Mouse (Mus musculus) left cerebral cortex, postnatal 36 days (tissue): ENCODE data around the gene Slc2a9. TPM values are rescaled to one million over a fixed set of nuclear protein-coding genes. Genes with fewer than 3 reads are reported as not detected.
"Not testable (repeated sequence)": the region's sequence is repeated elsewhere in the genome, so short reads cannot be mapped to it uniquely, and the experiment has no call there.

Source experiments
- DNase-seq, 2 experiments: peaks; one replicate each; pipeline ENCODE4 v3.0.0; 2021 to 2022; ENCODE audit warnings: low spot score in 2 of 2, mixed read lengths in 1 of 2
- intact Hi-C: fragments of 180-260 bp; cut with DNase I; formaldehyde crosslinking; loops from one replicate; pipeline ENCODE4 v1.15.1; 2025
- total RNA-seq, 2 experiments: library from RNA; stranded (reverse); gene quantifications; 2 replicates each; pipeline ENCODE4 v1.2.3; 2021

The Slc2a9 gene
- total RNA-seq, 2 experiments from 2014 or later, result 0.39 to 0.63 TPM

DNA sequence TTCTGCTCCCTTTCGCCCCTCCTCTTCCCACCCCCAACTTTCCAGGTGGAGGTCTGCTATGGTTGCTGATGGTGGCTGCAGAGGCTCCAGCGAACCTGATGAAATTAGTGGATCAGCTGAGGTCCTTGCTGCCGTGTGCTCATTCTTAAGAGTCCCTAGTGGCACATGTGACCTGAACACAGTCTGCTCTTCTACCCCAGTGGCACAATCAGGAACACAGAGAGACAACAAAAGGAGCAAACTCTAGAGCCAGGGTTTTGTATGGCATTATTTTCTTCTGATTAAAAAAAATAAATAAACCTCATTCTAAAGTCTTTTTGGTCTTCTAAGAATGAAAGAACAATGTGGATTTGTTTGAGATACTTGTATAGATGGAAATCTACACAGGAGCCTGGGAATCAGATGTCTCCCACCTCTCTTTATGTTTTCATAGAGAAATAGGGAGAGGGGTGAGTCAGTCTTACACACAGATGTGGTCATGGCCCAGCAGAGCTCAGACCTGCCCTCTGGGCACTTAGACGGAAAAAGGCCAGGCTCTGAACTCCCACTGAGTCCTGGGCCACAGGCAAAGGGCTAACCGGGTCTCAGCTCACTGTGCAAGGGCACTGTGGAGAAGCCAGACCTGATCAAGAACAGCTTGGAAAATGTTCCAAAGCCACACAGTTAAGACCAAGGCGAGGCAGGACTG, 1.9 kb upstream of the Slc2a9 start:
- intact Hi-C loops, result no loop called here
- no peak for DNase-seq

DNA sequence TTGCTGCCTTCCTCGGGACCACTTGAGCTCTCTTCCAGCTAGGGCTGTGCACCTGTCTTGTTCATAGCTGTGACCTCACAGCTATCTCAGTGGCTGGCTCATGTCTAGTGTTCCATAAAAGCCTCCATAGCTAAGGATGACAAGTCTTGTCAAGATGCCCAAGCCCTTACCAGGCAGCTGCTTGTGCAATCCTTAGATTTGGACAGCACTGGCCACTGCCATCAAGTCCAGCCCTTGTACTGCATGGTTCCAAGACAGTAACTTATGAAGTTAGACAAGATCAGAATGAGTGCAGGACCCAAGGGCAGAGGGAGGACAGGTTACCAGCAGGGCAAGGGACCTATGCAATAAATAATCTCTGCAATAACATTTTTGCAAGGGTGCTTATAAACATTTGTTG, 1.2 kb upstream of the Slc2a9 start:
- intact Hi-C loops, result no loop called here
- no peak for DNase-seq

DNA sequence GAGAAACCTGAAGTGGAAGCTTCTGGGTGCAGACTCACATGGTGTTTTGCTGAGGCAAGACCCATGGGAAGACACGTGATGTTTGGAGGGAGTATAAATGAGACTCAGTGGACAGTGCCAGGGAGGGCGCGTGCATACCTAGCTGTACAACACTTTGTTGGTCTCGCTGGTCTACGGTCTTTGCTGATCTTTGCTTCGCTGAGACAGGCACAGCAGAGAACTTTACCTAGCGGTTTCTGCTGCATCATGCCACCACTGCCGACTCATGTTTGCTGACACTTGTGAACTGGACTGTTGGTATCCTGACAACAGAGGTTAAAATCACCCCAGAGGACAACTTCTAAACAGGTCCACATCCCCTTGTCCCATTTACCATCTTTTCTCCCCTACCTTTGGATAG, 2.9 kb downstream of the Slc2a9 start:
- no peak for DNase-seq
- intact Hi-C loops, result no loop called here

DNA sequence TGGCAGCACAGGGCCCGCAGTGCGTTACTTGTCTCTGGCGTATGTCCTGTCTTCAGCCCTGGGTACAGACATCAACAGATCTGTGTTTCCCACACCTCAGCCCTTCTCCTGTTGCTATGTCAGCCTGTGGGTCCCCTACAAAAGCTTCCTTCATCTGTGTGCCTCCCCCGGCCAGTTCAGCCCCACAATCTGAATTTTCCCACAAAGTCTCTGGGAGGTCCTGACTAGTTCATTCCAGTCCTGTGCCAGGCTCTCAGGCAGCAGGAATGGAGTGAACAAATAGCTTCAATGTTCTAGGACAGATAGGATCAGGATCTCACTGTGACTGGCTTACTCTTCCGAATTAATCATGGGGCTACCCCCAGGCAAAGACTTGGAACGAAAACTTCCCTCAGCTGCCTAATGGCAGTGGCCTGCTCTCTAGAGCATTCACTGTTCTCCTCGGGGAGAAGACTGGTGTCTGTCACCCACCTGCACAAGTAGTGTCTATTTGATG, 3.6 kb downstream of the Slc2a9 start:
- intact Hi-C loops, result no loop called here
- no peak for DNase-seq

DNA sequence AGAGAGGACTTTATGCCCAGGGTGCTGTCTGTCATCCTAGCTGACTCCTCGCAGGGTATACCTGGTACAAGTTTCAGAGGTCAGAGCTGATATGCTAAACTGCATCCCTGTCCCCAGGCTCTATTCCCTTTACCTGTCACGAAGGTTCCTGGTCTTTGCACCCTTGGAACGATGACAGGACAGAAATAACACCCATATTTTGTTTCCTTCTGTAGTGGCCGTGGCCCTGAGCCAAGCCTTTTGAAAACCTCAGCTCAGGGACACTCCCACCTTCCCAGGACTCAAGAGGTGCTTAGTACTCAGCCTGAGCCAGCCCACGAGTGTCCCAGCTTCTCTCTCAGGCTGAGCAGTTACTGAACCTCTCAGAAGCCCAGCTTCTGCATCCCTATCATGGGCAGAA, 4.5 kb downstream of the Slc2a9 start:
- intact Hi-C loops, result no loop called here
- no peak for DNase-seq

DNA sequence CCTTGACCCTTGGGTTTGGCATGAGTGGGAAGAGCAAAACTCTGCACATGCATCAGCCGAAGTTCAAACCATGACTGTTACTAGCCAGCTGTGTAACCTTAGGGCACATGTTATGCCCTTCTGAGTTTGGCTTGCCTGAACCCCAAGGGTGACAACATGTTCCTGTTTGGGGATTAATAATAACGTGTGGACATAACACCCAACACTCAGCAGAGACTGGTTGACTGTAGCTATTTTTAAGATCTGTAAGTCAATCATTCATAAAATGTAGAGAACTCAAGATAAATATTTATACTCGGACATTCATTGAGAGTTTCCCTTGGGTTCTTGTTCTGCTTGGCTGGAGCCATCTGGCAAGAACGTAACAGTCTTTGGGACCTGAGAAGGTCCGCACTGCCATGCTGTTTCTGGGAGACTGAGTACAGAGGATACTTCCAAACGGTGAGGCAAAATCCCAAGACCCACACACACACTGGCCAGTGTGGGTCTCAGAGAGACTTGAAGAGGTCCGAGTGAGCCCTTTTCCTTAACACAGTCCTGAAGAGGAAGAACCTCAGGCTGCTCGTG, 6.4 kb downstream of the Slc2a9 start:
- intact Hi-C loops, result no loop called here

DNA sequence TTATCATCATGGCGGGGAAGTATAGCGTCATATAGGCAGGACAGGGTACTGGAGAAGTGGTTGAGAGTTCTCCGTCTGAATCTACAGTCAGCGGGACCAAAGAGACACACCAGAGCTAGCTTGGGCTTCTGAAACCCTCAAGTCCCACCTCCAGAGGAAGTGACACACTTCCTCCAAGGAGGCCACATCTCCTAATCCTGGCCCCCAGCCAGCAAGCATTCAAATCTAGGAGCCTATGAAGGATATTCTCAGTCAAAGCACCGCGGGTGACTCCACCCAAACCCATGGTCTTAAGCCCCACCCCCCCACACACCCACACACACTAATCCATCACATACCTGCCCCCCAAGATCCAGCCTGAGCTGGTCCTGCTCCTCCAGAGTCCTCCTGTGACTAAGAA, 9.1 kb downstream of the Slc2a9 start:
- no peak for DNase-seq
- intact Hi-C loops, result no loop called here

More for the DNA sequence above, 6.4 kb downstream of the Slc2a9 start:
- no peak for DNase-seq

DNA sequence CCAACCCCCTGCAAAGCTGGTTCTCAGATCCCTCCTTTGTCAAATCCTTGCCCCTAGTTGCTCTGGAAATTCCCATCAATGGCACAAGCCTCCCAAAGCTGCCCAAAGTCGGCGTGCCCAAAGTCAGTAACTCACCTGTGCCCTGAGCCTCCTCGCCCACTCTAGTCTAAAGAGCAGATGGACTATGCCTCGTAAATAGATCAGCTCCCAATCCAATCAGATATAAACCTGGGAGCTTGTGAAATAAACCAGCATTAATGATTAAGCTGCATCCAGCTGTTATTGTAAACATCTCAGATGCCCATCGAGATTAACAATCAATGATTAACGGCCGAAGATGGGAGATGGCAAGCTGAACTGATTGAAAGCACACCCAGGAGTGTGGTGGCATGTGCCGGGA, 11.2 kb downstream of the Slc2a9 start:
- no peak for DNase-seq
- intact Hi-C loops, result no loop called here

DNA sequence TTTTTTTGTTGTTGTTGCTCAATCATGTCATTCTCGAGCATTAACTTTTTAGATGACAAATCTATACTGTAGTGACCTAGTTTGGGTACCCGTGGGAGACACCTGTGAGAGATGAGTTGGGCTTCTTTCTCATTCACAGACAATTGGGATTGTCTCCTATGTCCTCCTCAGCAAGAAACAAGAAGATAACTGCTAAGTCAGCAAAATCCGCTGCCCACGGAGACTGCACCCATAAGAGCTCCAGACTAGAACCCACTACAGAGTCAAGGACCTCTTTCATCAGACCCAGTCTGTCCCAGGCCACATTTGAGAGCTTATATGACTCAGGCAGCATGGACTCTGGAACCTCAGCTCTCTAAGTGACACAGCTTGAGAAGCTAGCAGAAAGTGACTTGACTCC, 13.2 kb downstream of the Slc2a9 start:
- intact Hi-C loops, result no loop called here
- DNase-seq, result no peak

DNA sequence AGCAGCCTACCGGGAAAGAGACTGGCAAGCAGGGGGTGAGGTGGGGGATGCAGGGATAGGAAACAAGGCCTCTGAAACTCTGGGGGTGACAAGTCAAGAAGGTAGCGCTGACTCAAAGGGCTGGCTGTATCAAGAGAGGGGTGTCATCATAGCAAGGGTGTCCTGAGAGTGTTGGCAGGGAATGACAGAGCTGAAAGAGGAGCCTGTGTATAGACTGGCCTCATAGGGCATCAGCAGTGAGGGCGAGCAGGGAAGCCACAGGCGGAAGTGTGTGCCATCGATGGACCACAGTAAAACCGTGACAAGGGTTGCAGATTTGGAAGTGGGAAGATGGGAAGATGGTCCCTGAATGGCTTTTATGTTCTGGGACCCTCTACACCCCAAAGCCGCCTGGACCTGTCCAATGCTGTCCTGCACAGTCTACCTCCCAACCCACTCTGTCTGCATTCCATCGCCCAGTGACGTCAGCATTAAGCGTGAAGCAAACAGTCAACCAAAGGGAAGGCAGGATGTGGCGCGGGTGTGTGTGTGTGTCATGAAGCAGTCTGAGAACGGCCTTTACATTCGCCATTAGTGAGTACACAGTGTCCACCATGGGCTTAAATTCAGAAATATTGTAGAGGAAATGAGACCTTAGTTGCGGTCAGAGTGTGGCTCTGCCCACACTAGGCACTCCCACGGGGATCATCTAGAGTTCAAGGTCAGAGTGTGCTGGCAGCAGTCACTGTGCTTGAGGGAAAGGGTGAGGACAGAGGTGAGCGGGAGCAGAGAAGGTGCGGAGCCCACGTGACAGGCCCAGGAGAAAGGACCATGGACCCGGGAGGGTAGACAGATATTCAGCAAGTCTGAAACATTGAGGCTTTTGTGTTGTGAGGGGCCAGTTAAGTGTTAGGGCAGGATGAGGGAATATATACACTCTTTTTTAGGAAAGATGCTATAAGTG, 14.0 kb downstream of the Slc2a9 start:
- intact Hi-C loops, result no loop called here
- no peak for DNase-seq

DNA sequence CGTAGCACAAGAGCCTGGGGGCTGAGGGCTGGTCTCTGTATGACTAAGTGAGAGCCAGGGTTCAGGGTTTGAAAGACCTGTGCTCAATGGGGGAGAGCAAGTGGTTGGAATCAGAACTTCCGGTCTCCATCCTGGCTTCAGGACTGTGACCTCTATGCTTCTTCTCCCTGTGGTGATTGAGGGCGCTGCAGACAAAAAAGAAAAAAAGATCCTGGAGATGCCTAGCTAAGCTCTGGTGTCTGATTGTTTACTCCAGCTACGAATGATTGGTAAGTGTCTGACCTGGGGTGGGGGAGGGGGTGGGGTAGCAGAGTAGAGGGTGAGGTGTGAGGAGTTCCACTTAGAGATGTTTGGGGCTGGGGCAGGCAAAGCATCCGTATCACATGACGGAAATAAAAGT, 14.9 kb downstream of the Slc2a9 start:
- DNase-seq, result no peak
- intact Hi-C loops, result no loop called here

DNA sequence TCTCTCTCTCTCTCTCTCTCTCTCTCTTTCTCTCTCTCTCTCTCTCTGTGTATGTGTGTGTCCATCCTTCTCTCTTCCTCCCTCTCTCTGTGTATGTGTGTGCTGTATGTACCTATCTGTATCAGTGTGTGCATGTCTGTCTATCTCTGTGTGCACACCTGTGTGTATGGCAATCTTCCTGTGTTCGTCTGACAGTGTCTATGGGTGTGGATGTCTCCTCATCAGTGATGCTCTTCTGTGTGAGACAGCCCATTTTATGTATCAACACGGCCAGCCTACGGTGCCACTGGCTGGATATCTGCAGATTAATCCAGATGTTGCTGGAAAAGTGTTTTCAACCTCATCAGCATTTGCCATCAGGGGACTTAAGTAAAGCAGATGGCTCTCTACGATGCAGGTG, 15.7 kb downstream of the Slc2a9 start:
- no peak for DNase-seq
- intact Hi-C loops, result no loop called here

DNA sequence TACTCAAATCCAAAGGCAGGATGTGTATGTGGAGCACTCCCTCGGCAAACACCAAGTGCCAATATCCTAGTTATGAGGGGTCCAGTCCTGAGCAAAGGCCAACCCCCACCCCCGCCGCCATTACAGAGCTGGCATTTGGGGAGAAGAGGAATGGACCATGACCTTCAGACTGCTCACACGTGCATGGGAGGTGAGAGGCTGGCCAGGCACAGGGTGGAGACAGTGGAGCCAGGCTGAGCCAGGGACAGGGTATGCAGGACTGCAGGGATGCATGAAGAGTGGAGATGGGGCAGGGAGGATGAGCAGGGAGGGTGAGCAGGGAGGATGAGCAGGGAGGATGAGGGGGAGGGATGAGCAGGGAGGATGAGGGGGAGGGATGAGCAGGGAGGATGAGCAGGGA, 17.0 kb downstream of the Slc2a9 start:
- DNase-seq, result no peak
- intact Hi-C loops, result no loop called here

DNA sequence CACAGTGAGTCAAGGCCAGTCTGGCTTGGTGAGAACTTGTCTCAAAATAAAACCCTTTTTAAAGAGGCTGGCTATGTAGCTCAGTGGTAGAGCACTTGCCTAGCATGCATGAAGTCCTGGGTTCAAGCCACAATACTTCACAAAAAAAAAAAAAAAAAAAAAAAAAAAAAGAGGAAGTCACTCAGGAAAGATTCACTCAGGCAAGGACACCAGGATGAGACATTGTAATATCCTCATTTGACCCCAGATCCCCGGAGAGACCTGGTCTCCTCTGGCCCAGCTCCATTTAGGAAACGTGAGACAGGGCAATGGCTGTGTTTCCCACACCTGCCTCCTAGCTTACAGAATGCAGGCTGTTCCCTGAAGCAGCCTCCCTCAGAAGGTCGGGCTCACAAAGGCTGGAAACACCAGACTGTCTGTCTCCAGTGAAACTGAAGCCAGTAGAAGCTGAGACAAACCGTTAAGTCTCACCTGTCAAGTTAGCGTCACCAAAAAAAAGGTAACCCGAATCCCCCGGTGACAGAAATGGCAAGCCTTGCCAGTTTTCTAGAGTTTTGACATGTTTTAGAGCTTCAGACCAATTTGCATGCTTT, 19.3 kb downstream of the Slc2a9 start:
- intact Hi-C loops, result no loop called here
- DNase-seq, result no peak

DNA sequence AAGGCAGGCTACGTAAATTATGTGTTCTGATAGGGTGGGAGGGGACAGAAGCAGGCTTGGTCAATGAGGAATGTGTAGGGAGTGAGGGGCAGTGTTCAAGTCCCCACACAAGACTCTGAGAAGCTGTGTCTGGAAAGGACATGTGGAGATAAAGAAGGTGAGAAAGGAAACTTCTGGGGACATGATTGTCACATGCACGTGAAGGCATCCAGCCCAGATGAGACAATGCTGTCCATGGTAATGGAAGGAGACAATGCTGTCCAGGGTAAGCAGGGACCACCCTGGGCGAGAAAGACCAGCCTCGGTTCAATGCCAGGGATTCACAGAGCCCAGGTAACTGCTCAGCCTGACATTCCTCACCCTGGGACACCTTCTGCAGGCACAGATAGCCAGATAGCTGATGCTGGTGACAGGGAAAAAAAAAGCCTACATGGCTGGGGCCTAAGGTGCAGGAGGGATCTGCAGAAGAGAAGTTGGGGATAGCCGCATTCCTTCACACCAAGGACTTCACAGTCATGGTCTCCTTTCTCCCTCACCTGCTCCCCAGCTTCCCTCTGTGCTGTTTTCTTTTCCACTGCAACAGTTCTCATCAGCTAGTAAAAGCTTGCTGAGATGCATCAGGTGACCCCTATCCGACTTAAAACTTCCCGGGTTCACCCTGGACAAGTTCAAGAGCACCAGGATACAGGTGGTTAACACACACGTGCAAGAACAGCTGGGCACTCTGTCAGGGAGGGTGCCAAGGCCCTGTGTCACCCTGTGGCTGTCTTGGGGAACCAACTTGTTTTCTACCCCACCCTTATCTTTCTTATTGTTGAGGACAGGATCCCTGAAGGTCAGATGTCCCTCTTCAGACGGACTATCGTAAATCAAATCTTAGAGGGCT, 21.9 kb downstream of the Slc2a9 start:
- intact Hi-C loops, result no loop called here
- DNase-seq, result no peak

DNA sequence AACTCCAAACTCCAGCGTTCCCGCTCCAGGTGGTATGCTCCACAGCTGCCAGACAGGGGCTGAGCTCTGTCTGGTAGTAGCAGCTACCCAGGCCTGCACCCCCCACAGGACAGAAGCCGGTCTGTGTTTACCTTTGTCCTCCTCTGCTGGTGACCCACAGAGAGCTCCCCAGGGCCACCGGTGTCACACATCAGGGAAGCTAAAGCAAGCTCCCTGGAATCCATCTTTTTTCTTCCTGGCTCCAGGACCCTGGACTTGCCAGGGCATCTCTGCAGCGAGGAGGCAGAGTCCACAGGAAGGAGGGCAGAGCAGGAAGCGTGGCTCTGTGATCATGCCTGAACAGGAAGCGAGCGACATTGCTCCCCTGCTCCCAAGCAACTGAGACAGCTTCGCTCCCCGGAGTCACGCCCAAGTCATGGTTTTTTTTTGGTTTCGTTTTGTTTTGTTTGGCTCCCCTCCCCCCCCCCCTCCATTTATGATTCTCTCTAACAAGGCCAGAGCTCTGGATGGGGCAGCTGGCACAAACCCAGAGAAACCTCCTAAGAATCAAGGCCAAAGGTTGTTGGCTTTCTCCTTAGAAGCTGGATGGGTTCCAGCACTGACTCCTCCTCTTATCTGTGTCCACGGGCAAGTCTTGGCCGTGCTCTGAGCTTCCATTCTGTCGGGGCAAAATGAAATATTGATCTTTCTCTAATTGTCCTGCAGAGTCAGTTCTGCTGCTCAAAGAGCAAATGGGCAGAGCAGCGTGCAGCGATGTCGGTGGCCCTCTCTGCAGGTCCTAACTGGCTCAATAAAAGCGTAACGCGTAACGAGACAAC, 22.8 kb downstream of the Slc2a9 start:
- intact Hi-C loops, result no loop called here
- DNase-seq, result no peak

DNA sequence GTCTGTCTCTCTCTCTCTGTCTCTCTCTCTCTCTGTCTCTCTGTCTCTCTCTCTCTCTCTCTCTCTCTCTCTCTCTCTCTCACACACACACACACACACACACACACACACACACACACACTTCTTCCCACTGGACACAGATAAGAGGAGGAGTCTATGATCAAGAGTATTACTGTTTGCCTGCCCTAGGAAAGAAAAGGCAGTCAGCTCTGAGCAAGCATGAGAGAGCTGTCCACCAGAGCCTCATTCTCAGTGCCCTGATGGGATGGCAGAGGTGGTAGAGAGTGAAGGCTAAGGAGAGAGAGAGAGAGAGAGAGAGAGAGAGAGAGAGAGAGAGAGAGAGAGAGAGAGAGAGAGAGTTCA, 23.4 kb downstream of the Slc2a9 start:
- intact Hi-C loops, result not testable (repeated sequence)

DNA sequence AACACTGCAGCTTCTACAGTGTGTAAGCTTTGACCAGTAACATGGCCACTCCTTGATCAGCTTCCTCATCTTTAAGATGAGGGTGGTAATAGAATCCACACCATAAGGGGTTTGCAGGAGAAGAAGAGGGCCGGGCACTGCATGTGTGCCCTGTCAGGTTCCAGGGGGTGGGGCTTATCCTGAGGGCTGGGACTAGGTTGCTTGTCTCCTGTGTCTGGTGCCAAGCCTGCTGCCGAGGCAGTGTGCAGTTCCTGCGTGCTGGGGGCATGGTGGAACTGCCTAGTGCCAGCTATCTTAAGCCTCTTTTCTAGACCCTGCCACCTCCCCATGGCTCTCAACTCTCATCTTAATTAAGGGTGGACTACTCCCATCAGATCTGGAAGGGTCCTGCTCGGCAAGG, 23.9 kb downstream of the Slc2a9 start:
- DNase-seq, result no peak
- intact Hi-C loops, result no loop called here

More for the DNA sequence above, 23.4 kb downstream of the Slc2a9 start:
- DNase-seq, result not testable (repeated sequence)
